Mouse (Mus musculus) midbrain, embryonic 16.5 days (tissue): Measurements from ENCODE around the gene Rac3. TPM values are rescaled to one million over a fixed set of nuclear protein-coding genes. Genes with fewer than 3 reads are reported as not detected.
"Not testable (repeated sequence)": the region's sequence is repeated elsewhere in the genome, so short reads cannot be mapped to it uniquely, and the experiment has no call there.

ENCODE experiments used
- ATAC-seq: fragments of 200-750 bp; cut with Nextera tagmentation; 2 replicates; pipeline ENCODE4 v1.8.0; 2017; ENCODE audit warnings: moderate TSS enrichment
- H3K27ac ChIP-seq: fragments of 300-500 bp; sonication (generic); 2 replicates; pipeline ENCODE4 v1.5.1; 2014; ENCODE audit warnings: mild to moderate bottlenecking, low read length, mixed read lengths
- H3K27me3 ChIP-seq: fragments of 300-500 bp; sonication (generic); 2 replicates; pipeline ENCODE4 v1.6.1; 2014; ENCODE audit warnings: low read depth, low read length, mixed read lengths; ENCODE audit not compliant: control insufficient read depth, insufficient read depth
- H3K36me3 ChIP-seq: fragments of 300-500 bp; sonication (generic); 2 replicates; pipeline ENCODE4 v1.6.1; 2014; ENCODE audit warnings: mild to moderate bottlenecking, low read length, moderate library complexity, mixed read lengths; ENCODE audit not compliant: control insufficient read depth, insufficient read depth
- H3K4me1 ChIP-seq: fragments of 300-500 bp; sonication (generic); 2 replicates; pipeline ENCODE4 v1.6.1; 2014; ENCODE audit warnings: mild to moderate bottlenecking, low read length, mixed read lengths; ENCODE audit not compliant: control insufficient read depth, insufficient read depth
- H3K4me2 ChIP-seq: fragments of 300-500 bp; sonication (generic); 2 replicates; pipeline ENCODE4 v1.6.1; 2014; ENCODE audit warnings: mild to moderate bottlenecking, low read length, mixed read lengths
- H3K4me3 ChIP-seq: fragments of 300-500 bp; sonication (generic); 2 replicates; pipeline ENCODE4 v1.5.1; 2014; ENCODE audit warnings: low read depth, mild to moderate bottlenecking, low read length, moderate library complexity, mixed read lengths
- H3K9ac ChIP-seq: fragments of 300-500 bp; sonication (generic); 2 replicates; pipeline ENCODE4 v1.6.1; 2014; ENCODE audit warnings: low read depth, low read length, mixed read lengths
- H3K9me3 ChIP-seq: fragments of 300-500 bp; sonication (generic); replicated peaks from 2 replicates; pipeline ENCODE4 v1.6.1; 2014; ENCODE audit warnings: mild to moderate bottlenecking, low read length, mixed read lengths; ENCODE audit not compliant: control insufficient read depth, poor library complexity, severe bottlenecking
- WGBS: fragments of 180-500 bp; shearing (Covaris S2); extraction: QIAGEN DNeasy Blood & Tissue Kit; methylation state at CpG from one replicate; pipeline ENCODE4 v1.1.7; 2014; 5-methylcytosine and 5-hydroxymethylcytosine counted together
- polyA plus RNA-seq: library from polyadenylated mRNA; unstranded; fragments of >200 nt; fragmentation: Nextera tagmentation; extraction: Ambion mirVana; gene quantifications from 2 replicates; pipeline ENCODE4 v1.2.1, GENCODE M21; 2015

Gene Rac3
- polyA plus RNA-seq, 1 experiment from 2014 or later = 719 TPM

- no peaks in the 10 kb centered on the region for H3K27me3 ChIP-seq
- H3K9me3 ChIP-seq = no peaks in the 10 kb centered on the region
- peak overlapping the region; percentile 69 for H3K4me2 ChIP-seq
- no peak for ATAC-seq
- H3K9ac ChIP-seq = peak overlapping the region; percentile 79
- peaks cover 16% of the 10 kb centered on the region for H3K4me1 ChIP-seq
- 20% methylated on average over 21 of the region's 21 CpGs for WGBS
- H3K36me3 ChIP-seq = peaks cover 7% of the 10 kb centered on the region
- H3K4me3 ChIP-seq = peak overlapping the region; percentile 59
- peak overlapping the region; percentile 76 for H3K27ac ChIP-seq
Measured at GRCm38 (mm10) chr11:120722067-120722630, 879 bp downstream of the Rac3 start.

- WGBS = 90% methylated on average over 11 of the region's 11 CpGs
- ATAC-seq = no peak
- H3K9ac ChIP-seq = no peak overlapping the region; the same call in none of the 2 replicates
Measured at GRCm38 (mm10) chr11:120722761-120723382, 1.6 kb downstream of the Rac3 start.

DNA sequence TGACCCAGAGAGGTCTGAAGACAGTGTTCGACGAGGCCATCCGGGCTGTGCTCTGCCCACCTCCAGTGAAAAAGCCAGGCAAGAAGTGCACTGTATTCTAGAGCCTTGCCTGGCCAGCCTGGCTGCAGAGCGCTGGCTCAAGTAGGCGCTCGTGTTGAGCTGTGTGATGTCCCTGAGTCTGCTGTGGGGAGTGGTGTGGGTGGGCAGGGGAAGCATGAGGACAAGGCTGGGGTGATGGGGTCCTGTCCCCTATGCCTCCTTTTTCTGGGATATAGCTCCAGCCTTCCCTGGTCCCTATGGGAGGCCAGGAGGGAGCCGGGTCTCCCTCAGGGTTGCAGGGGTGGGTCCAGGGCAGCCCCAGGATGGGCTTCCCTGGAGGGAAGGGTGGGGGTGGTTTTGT lies 2.2 kb downstream of the Rac3 start:
- Histone ChIP-seq H3K36me3 (peaks cover 3% of the 10 kb centered on the region), H3K9me3 (no peaks in the 10 kb centered on the region), H3K27me3 (no peaks in the 10 kb centered on the region), H3K4me3 (no peak overlapping the region), H3K9ac (no peak overlapping the region), H3K27ac (no peak overlapping the region), H3K4me2 (no peak overlapping the region), H3K4me1 (peaks cover 16% of the 10 kb centered on the region)
- 82% methylated on average over 7 of the region's 7 CpGs for WGBS
- ATAC-seq = no peak

More at GRCm38 (mm10) chr11:120722761-120723382, 1.6 kb downstream of the Rac3 start:
- Histone ChIP-seq H3K36me3 (peaks cover 7% of the 10 kb centered on the region), H3K4me3 (peak overlapping the region; percentile 59; the same call in 1 of the 2 replicates), H3K4me2 (peak overlapping the region; percentile 69), H3K27ac (no peak overlapping the region), H3K4me1 (peaks cover 16% of the 10 kb centered on the region), H3K9me3 (no peaks in the 10 kb centered on the region), H3K27me3 (no peaks in the 10 kb centered on the region)

DNA sequence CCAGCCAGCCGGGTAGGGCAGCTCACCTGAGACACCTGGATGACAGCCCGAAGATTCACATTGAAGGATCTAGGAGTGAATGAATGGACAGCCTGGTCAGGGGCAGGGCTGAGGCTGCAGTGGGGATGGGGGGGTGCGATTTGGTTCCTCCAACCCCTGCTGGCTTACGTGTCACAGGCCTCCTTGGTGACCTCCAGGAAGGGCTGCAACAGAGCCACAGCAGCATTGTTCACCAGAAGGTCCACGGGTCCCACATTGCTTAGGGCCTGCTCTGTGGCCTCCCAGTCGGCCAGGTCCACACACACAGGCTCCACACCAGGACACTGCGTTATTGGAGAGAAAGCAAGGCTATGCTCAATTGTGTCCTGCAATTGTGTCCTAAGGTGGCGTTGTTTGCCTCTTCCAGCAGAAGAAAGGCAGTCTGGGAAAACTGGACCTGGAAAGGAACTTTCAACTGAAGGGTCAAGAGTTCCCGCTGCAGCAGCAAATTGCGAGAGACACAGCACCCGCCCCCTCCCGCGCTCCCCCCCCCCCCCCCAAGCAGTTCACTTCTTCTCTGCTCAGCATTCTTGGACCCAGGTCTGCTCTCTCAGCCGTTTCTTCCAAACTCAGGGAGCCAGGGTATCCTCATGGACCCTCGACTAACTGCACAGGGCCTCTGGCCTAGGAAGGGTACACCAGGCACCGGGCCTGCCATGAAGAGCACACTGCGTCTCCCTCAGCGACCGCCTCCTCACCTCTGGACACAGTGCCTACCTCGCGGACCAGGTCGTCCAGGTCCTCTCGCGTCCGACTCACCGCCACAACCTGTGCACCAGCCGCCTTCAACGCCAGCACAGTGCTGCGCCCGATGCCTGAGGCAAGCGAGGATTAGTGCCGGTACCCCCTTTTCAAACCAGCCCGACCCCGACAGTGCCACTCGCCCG lies 5.2 kb downstream of the Rac3 start:
- H3K9ac ChIP-seq = peak overlapping the region; percentile 64
- no peak for ATAC-seq
- H3K4me3 ChIP-seq = peak overlapping the region; percentile 47
- peak overlapping the region; percentile 83 for H3K4me2 ChIP-seq
- no peaks in the 10 kb centered on the region for H3K36me3 ChIP-seq
- 19% methylated on average over 34 of the region's 36 CpGs for WGBS
- no peak overlapping the region for H3K27ac ChIP-seq
- H3K27me3 ChIP-seq = no peaks in the 10 kb centered on the region; the same call in 1 of the 2 replicates
- H3K9me3 ChIP-seq = no peaks in the 10 kb centered on the region
- H3K4me1 ChIP-seq = peaks cover 14% of the 10 kb centered on the region

- Histone ChIP-seq H3K4me2 (peak within 1 kb of the TSS; percentile 83), H3K36me3 (no peaks in the 10 kb centered on the region), H3K9ac (peak within 1 kb of the TSS; percentile 64), H3K4me3 (peak within 1 kb of the TSS; percentile 47), H3K27me3 (no peaks in the 10 kb centered on the region; the same call in 1 of the 2 replicates), H3K9me3 (no peaks in the 10 kb centered on the region), H3K27ac (no peak within 1 kb of the TSS), H3K4me1 (peaks cover 14% of the 10 kb centered on the region)
- WGBS = 0% methylated on average over 14 of the region's 14 CpGs
- peak; percentile 79 for ATAC-seq
Measured at GRCm38 (mm10) chr11:120727169-120727527, 5.9 kb downstream of the Rac3 start, which contains the start of gene Dcxr. Gene Dcxr (minus strand): TSS chr11:120727281.

DNA sequence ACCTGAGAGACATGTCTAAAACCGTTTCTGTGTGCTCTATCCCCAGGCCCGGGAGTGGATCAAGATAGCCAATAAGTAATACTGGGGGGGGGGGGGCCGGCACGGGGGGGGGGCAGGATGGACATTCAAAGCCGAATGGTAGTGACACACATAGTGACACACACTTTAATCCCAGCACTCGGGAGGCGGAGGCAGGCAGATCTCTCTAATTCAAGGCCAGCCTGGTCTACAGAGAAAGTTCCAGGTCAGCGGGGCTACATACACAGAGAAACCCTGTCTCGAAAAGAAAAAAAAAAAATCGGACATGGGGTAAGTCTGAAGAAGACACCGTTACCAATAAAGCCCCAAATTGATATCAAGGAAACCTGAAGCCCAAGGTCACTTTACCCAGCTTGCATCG lies 6.3 kb downstream of the Rac3 start:
- Histone ChIP-seq H3K4me1 (peaks cover 11% of the 10 kb centered on the region), H3K9ac (no peak overlapping the region), H3K27ac (no peak overlapping the region), H3K4me2 (no peak overlapping the region), H3K9me3 (no peaks in the 10 kb centered on the region), H3K4me3 (no peak overlapping the region), H3K36me3 (no peaks in the 10 kb centered on the region), H3K27me3 (no peaks in the 10 kb centered on the region; the same call in 1 of the 2 replicates)
- ATAC-seq = no peak
- WGBS = 61% methylated on average over 12 of the region's 12 CpGs

DNA sequence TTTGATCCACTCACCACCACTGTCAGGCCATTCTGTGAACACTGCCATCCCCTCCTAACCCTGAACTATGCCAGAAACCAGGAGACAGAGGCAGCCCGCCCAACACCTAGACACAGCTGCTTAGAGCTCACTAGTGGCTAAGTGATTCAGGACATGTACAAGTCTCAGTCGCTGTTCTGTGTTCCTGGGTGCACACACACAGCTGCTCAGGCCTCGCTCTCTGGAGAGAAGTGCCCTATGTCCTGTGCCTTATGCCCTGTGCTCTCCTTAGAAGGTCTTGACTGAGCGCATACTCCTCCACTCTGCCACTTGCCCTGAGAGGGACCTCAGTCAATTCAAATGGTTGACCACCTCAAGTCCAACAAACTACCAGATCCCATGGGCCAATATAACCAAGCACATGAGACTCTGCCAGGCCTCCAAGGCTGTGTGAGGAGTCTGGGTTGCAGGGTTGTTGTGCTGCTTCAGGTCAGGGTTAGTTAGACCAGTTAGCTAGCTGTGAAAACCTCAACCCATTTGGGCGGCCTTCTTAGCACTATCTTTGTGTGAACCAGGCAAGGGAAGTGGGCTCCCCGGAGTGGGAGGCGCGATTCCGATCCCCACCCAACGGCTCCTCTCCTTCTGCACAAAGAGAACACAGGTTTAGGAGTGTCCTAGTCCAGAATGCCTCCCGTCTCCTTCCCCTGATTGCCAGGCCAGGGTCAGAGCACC lies 7.4 kb downstream of the Rac3 start:
- Histone ChIP-seq H3K27me3 (no peaks in the 10 kb centered on the region; the same call in 1 of the 2 replicates), H3K9ac (no peak overlapping the region), H3K4me2 (no peak overlapping the region), H3K36me3 (no peaks in the 10 kb centered on the region), H3K4me1 (peaks cover 11% of the 10 kb centered on the region), H3K27ac (no peak overlapping the region), H3K9me3 (no peaks in the 10 kb centered on the region), H3K4me3 (no peak overlapping the region)
- no peak for ATAC-seq
- 71% methylated on average over 11 of the region's 11 CpGs for WGBS

GRCm38 (mm10) chr11:120729432-120730050 lies 8.3 kb downstream of the Rac3 start:
- not testable (repeated sequence) for H3K9me3 ChIP-seq, ATAC-seq, H3K27me3 ChIP-seq, H3K27ac ChIP-seq, H3K36me3 ChIP-seq, H3K4me3 ChIP-seq, H3K9ac ChIP-seq
- WGBS = 2% methylated on average over 19 of the region's 21 CpGs
- Histone ChIP-seq H3K4me2 (peak overlapping the region; percentile 36), H3K4me1 (peaks cover 11% of the 10 kb centered on the region)
